Mouse (Mus musculus): ENCODE measurements around the gene Maml3.

DNA sequence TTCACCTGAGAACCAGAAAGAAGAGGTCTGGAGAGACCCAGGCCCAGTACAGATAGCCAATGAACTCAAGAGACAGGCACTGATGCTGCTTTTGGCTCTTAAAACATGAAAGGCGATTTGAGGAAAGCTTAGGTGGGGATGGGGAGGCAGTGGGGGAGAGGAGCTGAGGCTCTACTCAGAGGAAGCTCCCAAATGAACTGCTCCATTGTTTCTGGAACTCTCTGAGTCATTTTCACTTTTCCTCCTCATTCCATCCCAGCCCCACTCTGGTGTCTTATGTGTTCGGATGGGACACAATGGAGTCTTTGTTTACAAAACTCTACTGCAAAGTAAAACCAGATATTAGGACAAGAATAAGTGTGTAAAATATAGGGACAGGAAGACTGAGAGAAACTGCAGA is 53.1 kb downstream of the Maml3 start:
- TF ChIP-seq HCFC1 (IDR thresholded peaks at IDR 0.05; ENCODE audit: borderline replicate concordance, insufficient read depth, low read length) (no peak), ZC3H11A (IDR thresholded peaks at IDR 0.05; ENCODE audit: borderline replicate concordance, low read depth, low read length) (no peak), CHD2 (IDR thresholded peaks at IDR 0.05; ENCODE audit: low read depth, low read length) (no peak), ZNF384 (IDR thresholded peaks at IDR 0.05; ENCODE audit: low read depth, low read length) (no peak)

Measured in ES-E14 (cell line).